Mouse (Mus musculus) left cerebral cortex, postnatal 36 days (tissue): ENCODE results near the gene Mrps23. TPM values are rescaled to one million over a fixed set of nuclear protein-coding genes. Genes with fewer than 3 reads are reported as not detected.
"Not testable (repeated sequence)": the region's sequence is repeated elsewhere in the genome, so short reads cannot be mapped to it uniquely, and the experiment has no call there.

Source experiments
- DNase-seq, 2 experiments: peaks; one replicate each; pipeline ENCODE4 v3.0.0; 2021 to 2022; ENCODE audit warnings: low spot score in 2 of 2, mixed read lengths in 1 of 2
- intact Hi-C: fragments of 180-260 bp; cut with DNase I; formaldehyde crosslinking; loops from one replicate; pipeline ENCODE4 v1.15.1; 2025
- total RNA-seq, 2 experiments: library from RNA; stranded (reverse); gene quantifications; 2 replicates each; pipeline ENCODE4 v1.2.3; 2021

The Mrps23 gene
- total RNA-seq, 2 experiments from 2014 or later: 59.5 to 71.0 TPM

- DNase-seq: no peak
- intact Hi-C loops: no loop called here
Observed at GRCm38 (mm10) chr11:88171876-88172442, 32.2 kb upstream of the Mrps23 start.

GRCm38 (mm10) chr11:88172601-88173325 is 31.4 kb upstream of the Mrps23 start:
- intact Hi-C loops: no loop called here
- DNase-seq: no peak

GRCm38 (mm10) chr11:88173386-88174025 is 30.7 kb upstream of the Mrps23 start:
- intact Hi-C loops: no loop called here
- DNase-seq: no peak

- intact Hi-C loops: no loop called here
- no peak for DNase-seq
Observed at GRCm38 (mm10) chr11:88180467-88180958, 23.7 kb upstream of the Mrps23 start.

GRCm38 (mm10) chr11:88180959-88181619 is 23.1 kb upstream of the Mrps23 start:
- peak; percentile 44 to 51 for DNase-seq
- intact Hi-C loops: no loop called here

GRCm38 (mm10) chr11:88184632-88185180 is 19.5 kb upstream of the Mrps23 start:
- intact Hi-C loops: loop anchor here (5.0 kb wide), 1 partner anchor 117 kb away; the partner anchor contains the start of gene Vezf1
- DNase-seq: no peak

- intact Hi-C loops: loop anchor here (5.0 kb wide), 1 partner anchor 119 kb away; the partner anchor contains the start of gene Vezf1
- no peak for DNase-seq
Observed at GRCm38 (mm10) chr11:88186078-88186946, 17.9 kb upstream of the Mrps23 start.

GRCm38 (mm10) chr11:88186947-88187243 is 17.3 kb upstream of the Mrps23 start:
- intact Hi-C loops: loop anchor here (5.0 kb wide), 1 partner anchor 120 kb away; the partner anchor contains the start of gene Vezf1
- DNase-seq: no peak

GRCm38 (mm10) chr11:88187417-88188133 is 16.6 kb upstream of the Mrps23 start:
- intact Hi-C loops: loop anchor here (5.0 kb wide), 1 partner anchor 120 kb away; the partner anchor contains the start of gene Vezf1
- DNase-seq: peak; percentile 78 to 80

- intact Hi-C loops: loop anchor here (5.0 kb wide), 1 partner anchor 121 kb away; the partner anchor contains the start of gene Vezf1
Observed at GRCm38 (mm10) chr11:88188216-88188615, 16.0 kb upstream of the Mrps23 start.

GRCm38 (mm10) chr11:88188635-88189034 is 15.6 kb upstream of the Mrps23 start:
- intact Hi-C loops: loop anchor here (5.0 kb wide), 1 partner anchor 121 kb away; the partner anchor contains the start of gene Vezf1
- DNase-seq: no peak

More at GRCm38 (mm10) chr11:88188216-88188615, 16.0 kb upstream of the Mrps23 start:
- DNase-seq: no peak

- no peak for DNase-seq
- intact Hi-C loops: no loop called here
Observed at GRCm38 (mm10) chr11:88192595-88192994, 11.6 kb upstream of the Mrps23 start.

GRCm38 (mm10) chr11:88193098-88193823 is 10.9 kb upstream of the Mrps23 start:
- intact Hi-C loops: no loop called here
- DNase-seq: no peak

- intact Hi-C loops: no loop called here
- DNase-seq: no peak
Observed at GRCm38 (mm10) chr11:88193824-88194696, 10.1 kb upstream of the Mrps23 start.

- DNase-seq: not testable (repeated sequence)
- intact Hi-C loops: loop anchor here (2.0 to 5.0 kb wide), 2 partner anchors 139 to 228 kb away; no protein-coding TSS in a partner anchor
Observed at GRCm38 (mm10) chr11:88195699-88196098, 8.5 kb upstream of the Mrps23 start.

- intact Hi-C loops: loop anchor here (2.0 to 5.0 kb wide), 2 partner anchors 140 to 230 kb away; no protein-coding TSS in a partner anchor
Observed at GRCm38 (mm10) chr11:88197153-88197576, 7.0 kb upstream of the Mrps23 start.

More at GRCm38 (mm10) chr11:88197153-88197576, 7.0 kb upstream of the Mrps23 start:
- DNase-seq: peak in 1 of 2 experiments; percentile 31
